Mouse (Mus musculus): ENCODE measurements around the gene Mapk6. TPM values are rescaled to one million over a fixed set of nuclear protein-coding genes. Genes with fewer than 3 reads are reported as not detected.
"Not testable (repeated sequence)": the region's sequence is repeated elsewhere in the genome, so short reads cannot be mapped to it uniquely, and the experiment has no call there.

Gene Mapk6
- polyA plus RNA-seq, 1 experiment from 2014 or later: 48.8 TPM

GRCm38 (mm10) chr9:75366191-75366590 lies 43.6 kb downstream of the Mapk6 start:
- Histone ChIP-seq H3K4me1 (no peaks in the 10 kb centered on the region), H3K36me3 (no peaks in the 10 kb centered on the region), H3K9me3 (no peaks in the 10 kb centered on the region), H3K4me2 (no peak overlapping the region), H3K27me3 (replicated peaks) (no peaks in the 10 kb centered on the region), H3K4me3 (replicated peaks) (no peak overlapping the region), H3K9ac (no peak overlapping the region), H3K27ac (no peak overlapping the region)
- WGBS: 62% methylated on average over 5 of the region's 5 CpGs
- ATAC-seq (ENCODE audit: insufficient read depth, low FRiP score, low read depth): no peak

DNA sequence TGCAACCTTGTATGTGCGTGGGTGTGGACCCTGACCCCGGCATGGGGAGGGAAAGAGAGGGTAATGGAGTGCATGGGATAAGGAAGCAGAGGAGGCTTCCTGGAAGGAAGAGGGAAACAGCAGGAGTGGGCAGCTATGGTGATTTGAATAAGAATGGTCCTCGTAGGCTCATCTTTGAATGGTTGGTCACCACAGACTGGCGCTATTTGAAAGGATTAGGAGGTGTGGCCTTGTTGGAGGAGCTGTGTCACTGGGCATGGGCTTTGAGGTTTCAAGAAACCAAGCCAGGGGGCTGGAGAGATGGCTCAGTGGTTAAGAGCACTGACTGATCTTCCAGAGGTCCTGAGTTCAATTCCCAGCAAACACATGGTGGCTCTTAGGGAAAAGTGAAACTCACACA lies 44.6 kb downstream of the Mapk6 start:
- H3K4me2 ChIP-seq: no peak overlapping the region
- 85% methylated on average over 4 of the region's 4 CpGs for WGBS
- ATAC-seq (ENCODE audit: insufficient read depth, low FRiP score, low read depth): no peak

DNA sequence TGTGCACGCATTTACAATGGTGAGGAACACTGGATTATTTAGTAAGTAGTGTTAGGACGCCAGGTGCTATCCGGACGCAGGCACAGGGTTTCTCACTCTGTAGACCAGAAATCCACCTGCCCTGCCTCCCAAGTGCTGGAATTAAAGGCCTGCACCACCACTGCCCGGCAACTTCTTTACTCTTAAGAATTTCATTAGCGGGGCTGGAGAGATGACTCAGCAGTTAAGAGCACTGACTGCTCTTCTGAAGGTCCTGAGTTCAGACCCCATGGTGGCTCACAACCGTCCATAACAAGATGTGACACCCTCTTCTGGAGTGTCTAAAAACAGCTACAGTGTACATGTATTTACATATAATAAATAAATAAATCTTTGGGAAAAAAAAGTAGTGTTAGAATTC lies 46.1 kb downstream of the Mapk6 start:
- not testable (repeated sequence) for H3K27ac ChIP-seq; ATAC-seq (ENCODE audit: insufficient read depth, low FRiP score, low read depth)
- WGBS: 60% methylated on average over 7 of the region's 7 CpGs

More for the DNA sequence above, 44.6 kb downstream of the Mapk6 start:
- Histone ChIP-seq H3K9ac (no peak overlapping the region), H3K27ac (no peak overlapping the region), H3K36me3 (no peaks in the 10 kb centered on the region), H3K4me3 (replicated peaks) (no peak overlapping the region), H3K9me3 (no peaks in the 10 kb centered on the region), H3K4me1 (no peaks in the 10 kb centered on the region), H3K27me3 (replicated peaks) (no peaks in the 10 kb centered on the region)

DNA sequence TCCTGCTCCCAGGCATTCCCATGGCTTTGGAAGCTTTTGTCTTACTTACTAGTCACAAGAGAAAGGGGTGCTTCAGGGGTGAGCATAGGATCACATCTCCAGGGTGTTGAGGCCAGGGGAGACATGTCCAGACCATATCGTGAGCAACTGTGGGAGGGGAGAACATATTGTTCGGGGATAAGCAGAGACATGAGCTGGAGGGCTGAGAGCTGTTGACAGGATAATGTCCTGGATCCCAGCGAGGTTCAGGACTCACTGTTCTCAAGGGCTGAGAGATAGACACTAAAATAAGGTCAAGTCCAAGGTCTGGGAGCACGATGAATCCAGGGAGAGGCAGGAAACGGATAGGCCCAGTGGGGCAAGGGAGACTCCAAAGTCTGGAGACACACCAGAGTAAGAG lies 46.8 kb downstream of the Mapk6 start:
- Histone ChIP-seq H3K27ac (no peak overlapping the region), H3K9ac (no peak overlapping the region), H3K4me2 (no peak overlapping the region), H3K9me3 (no peaks in the 10 kb centered on the region), H3K4me3 (replicated peaks) (no peak overlapping the region), H3K4me1 (no peaks in the 10 kb centered on the region), H3K27me3 (replicated peaks) (no peaks in the 10 kb centered on the region), H3K36me3 (no peaks in the 10 kb centered on the region)
- WGBS: 64% methylated on average over 5 of the region's 5 CpGs
- no peak for ATAC-seq (ENCODE audit: insufficient read depth, low FRiP score, low read depth)

More for the DNA sequence above, 46.1 kb downstream of the Mapk6 start:
- H3K36me3 ChIP-seq; H3K27me3 ChIP-seq (replicated peaks); H3K4me2 ChIP-seq; H3K4me3 ChIP-seq (replicated peaks); H3K4me1 ChIP-seq; H3K9me3 ChIP-seq; H3K9ac ChIP-seq: not testable (repeated sequence)

DNA sequence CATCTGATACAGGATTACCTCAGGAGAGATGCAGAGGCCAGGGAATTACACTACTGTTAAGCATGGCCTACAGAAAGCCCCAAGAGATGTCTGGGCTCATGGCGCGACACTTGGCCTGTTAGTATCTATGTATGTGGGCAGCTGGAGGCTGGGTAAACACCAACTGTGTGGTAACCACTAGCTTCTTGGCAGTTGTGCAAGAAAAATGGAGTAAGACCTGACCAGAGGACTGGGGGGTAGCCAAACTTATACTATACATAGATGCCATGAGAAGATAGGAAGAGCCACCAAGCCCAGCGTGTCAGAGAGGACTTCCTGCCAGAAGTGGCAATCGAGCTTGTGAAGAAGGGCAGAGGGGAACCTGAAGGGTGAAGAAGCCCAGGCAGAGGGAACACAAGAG lies 47.6 kb downstream of the Mapk6 start:
- H3K4me1 ChIP-seq: no peaks in the 10 kb centered on the region
- 82% methylated on average over 4 of the region's 4 CpGs for WGBS
- H3K4me3 ChIP-seq (replicated peaks): no peak overlapping the region
- no peak for ATAC-seq (ENCODE audit: insufficient read depth, low FRiP score, low read depth)
- H3K9ac ChIP-seq: no peak overlapping the region
- no peaks in the 10 kb centered on the region for H3K27me3 ChIP-seq (replicated peaks)
- H3K4me2 ChIP-seq: no peak overlapping the region
- H3K36me3 ChIP-seq: no peaks in the 10 kb centered on the region
- H3K27ac ChIP-seq: no peak overlapping the region
- H3K9me3 ChIP-seq: no peaks in the 10 kb centered on the region

GRCm38 (mm10) chr9:75361699-75362098 lies 48.1 kb downstream of the Mapk6 start:
- H3K9me3 ChIP-seq: no peaks in the 10 kb centered on the region
- WGBS: 25% methylated on average over 5 of the region's 5 CpGs
- ATAC-seq (ENCODE audit: insufficient read depth, low FRiP score, low read depth): no peak
- H3K9ac ChIP-seq: no peak overlapping the region
- H3K4me2 ChIP-seq: no peak overlapping the region
- no peak overlapping the region for H3K4me3 ChIP-seq (replicated peaks)
- H3K27me3 ChIP-seq (replicated peaks): no peaks in the 10 kb centered on the region
- H3K36me3 ChIP-seq: no peaks in the 10 kb centered on the region
- H3K4me1 ChIP-seq: no peaks in the 10 kb centered on the region
- H3K27ac ChIP-seq: no peak overlapping the region

DNA sequence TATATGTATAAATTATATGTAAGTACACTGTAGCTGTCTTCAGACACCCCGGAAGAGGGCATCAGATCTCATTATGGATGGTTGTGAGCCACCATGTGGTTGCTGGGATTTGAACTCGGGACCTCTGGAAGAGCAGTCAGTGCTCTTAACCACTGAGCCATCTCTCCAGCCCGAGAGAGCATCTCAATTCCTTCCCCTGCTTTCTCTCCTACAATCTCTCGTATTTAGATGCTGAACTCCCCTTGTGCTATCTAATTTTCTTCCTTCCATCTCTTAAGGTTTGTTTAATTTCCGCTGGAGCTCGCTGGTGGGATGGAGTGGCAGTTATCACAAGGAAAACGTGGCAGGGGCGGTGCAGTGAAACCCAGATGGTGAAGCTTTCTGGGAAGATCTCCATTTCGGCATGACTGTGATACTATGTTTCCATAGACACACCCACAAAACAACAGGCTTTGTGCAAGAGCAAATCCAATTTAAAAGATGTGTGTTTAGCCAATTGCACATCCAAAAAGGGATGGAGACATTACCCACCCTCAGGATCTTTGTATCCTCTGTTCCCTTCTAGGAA lies 52.6 kb downstream of the Mapk6 start:
- no peak overlapping the region for H3K4me3 ChIP-seq (replicated peaks)
- H3K9ac ChIP-seq: no peak overlapping the region
- H3K9me3 ChIP-seq: no peaks in the 10 kb centered on the region
- no peaks in the 10 kb centered on the region for H3K27me3 ChIP-seq (replicated peaks)
- no peak overlapping the region for H3K27ac ChIP-seq
- no peak for ATAC-seq (ENCODE audit: insufficient read depth, low FRiP score, low read depth)
- no peaks in the 10 kb centered on the region for H3K36me3 ChIP-seq
- no peak overlapping the region for H3K4me2 ChIP-seq
- no peaks in the 10 kb centered on the region for H3K4me1 ChIP-seq
- WGBS: 74% methylated on average over 9 of the region's 9 CpGs

DNA sequence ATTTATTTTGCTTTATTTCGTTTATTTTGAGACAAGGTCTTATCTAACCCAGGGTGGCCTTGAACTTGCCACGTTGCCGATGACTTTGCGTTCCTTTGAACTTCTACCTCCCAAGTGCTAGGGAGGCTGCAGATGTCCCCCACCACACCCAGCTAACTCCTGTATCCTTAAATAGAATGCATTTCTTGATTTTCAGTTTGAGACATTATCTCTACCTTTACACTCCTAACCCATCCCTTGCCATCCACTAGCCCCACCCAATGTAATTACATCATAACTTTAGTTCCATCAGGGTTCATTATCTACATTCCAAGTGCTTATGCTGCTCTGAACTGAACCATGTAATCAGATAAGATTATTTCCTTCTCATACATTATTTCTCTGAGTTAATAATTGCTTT lies 54.0 kb downstream of the Mapk6 start:
- no peaks in the 10 kb centered on the region for H3K4me1 ChIP-seq

GRCm38 (mm10) chr9:75353094-75353493 lies 56.7 kb downstream of the Mapk6 start:
- peak; percentile 50 for ATAC-seq (ENCODE audit: insufficient read depth, low FRiP score, low read depth)
- 68% methylated on average over 8 of the region's 8 CpGs for WGBS
- no peak overlapping the region for H3K4me2 ChIP-seq
- no peak overlapping the region for H3K9ac ChIP-seq
- no peaks in the 10 kb centered on the region for H3K4me1 ChIP-seq
- H3K27me3 ChIP-seq (replicated peaks): no peaks in the 10 kb centered on the region
- peak overlapping the region; percentile 59; the same call in 1 of the 2 replicates for H3K27ac ChIP-seq
- H3K36me3 ChIP-seq: no peaks in the 10 kb centered on the region
- H3K4me3 ChIP-seq (replicated peaks): no peak overlapping the region
- H3K9me3 ChIP-seq: no peaks in the 10 kb centered on the region

More for the DNA sequence above, 54.0 kb downstream of the Mapk6 start:
- Histone ChIP-seq H3K4me3 (replicated peaks) (no peak overlapping the region), H3K36me3 (no peaks in the 10 kb centered on the region), H3K4me2 (no peak overlapping the region), H3K27me3 (replicated peaks) (no peaks in the 10 kb centered on the region), H3K9ac (no peak overlapping the region), H3K27ac (no peak overlapping the region), H3K9me3 (no peaks in the 10 kb centered on the region)
- WGBS: 80% methylated on average over 4 of the region's 4 CpGs
- no peak for ATAC-seq (ENCODE audit: insufficient read depth, low FRiP score, low read depth)

GRCm38 (mm10) chr9:75348641-75349040 lies 61.2 kb downstream of the Mapk6 start:
- Histone ChIP-seq H3K4me1 (no peaks in the 10 kb centered on the region), H3K4me2 (no peak overlapping the region), H3K4me3 (replicated peaks) (no peak overlapping the region), H3K36me3 (peaks cover 4% of the 10 kb centered on the region; the same call in 1 of the 2 replicates), H3K9ac (no peak overlapping the region), H3K27ac (no peak overlapping the region), H3K9me3 (no peaks in the 10 kb centered on the region), H3K27me3 (replicated peaks) (no peaks in the 10 kb centered on the region)
- no peak for ATAC-seq (ENCODE audit: insufficient read depth, low FRiP score, low read depth)
- WGBS: 86% methylated on average over 3 of the region's 3 CpGs

DNA sequence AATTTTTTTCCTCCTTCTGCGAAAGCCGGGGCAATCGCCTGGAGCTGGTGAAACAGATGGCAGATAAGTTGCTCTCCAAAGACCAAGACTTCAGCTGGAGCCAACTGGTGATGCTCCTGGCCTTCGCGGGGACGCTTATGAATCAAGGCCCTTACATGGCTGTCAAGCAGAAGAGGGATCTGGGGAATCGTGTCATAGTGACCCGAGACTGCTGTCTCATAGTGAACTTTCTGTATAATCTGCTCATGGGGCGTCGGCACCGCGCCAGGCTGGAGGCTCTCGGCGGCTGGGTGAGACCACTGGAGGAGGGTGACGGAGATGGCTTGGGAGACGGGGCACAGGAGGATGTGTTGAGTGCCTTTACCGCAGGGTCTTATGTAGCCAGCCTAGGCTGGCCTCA lies 61.7 kb downstream of the Mapk6 start:
- 91% methylated on average over 17 of the region's 17 CpGs for WGBS

GRCm38 (mm10) chr9:75347458-75347857 lies 62.3 kb downstream of the Mapk6 start, which contains the start of gene Bcl2l10:
TSS of gene Bcl2l10 (plus strand) at chr9:75347758.
- ATAC-seq (ENCODE audit: insufficient read depth, low FRiP score, low read depth): no peak
- Histone ChIP-seq H3K9me3 (no peaks in the 10 kb centered on the region), H3K4me2 (no peak within 1 kb of the TSS), H3K27ac (no peak within 1 kb of the TSS), H3K36me3 (peaks cover 4% of the 10 kb centered on the region), H3K4me3 (replicated peaks) (no peak within 1 kb of the TSS), H3K9ac (no peak within 1 kb of the TSS), H3K27me3 (replicated peaks) (no peaks in the 10 kb centered on the region), H3K4me1 (no peaks in the 10 kb centered on the region)
- 89% methylated on average over 5 of the region's 5 CpGs for WGBS

More for the DNA sequence above, 61.7 kb downstream of the Mapk6 start:
- no peaks in the 10 kb centered on the region for H3K27me3 ChIP-seq (replicated peaks)
- no peak overlapping the region for H3K9ac ChIP-seq
- no peak overlapping the region for H3K27ac ChIP-seq
- no peak overlapping the region for H3K4me3 ChIP-seq (replicated peaks)
- H3K36me3 ChIP-seq: peaks cover 4% of the 10 kb centered on the region; the same call in 1 of the 2 replicates
- no peaks in the 10 kb centered on the region for H3K9me3 ChIP-seq
- ATAC-seq (ENCODE audit: insufficient read depth, low FRiP score, low read depth): no peak
- H3K4me1 ChIP-seq: no peaks in the 10 kb centered on the region
- H3K4me2 ChIP-seq: no peak overlapping the region

- no peak overlapping the region for H3K4me2 ChIP-seq
- no peaks in the 10 kb centered on the region for H3K9me3 ChIP-seq
- WGBS: 82% methylated on average over 4 of the region's 4 CpGs
- H3K27ac ChIP-seq: no peak overlapping the region
- H3K36me3 ChIP-seq: peaks cover 13% of the 10 kb centered on the region
- H3K4me1 ChIP-seq: no peaks in the 10 kb centered on the region
- no peak for ATAC-seq (ENCODE audit: insufficient read depth, low FRiP score, low read depth)
- no peak overlapping the region for H3K9ac ChIP-seq
- H3K4me3 ChIP-seq (replicated peaks): no peak overlapping the region
- H3K27me3 ChIP-seq (replicated peaks): no peaks in the 10 kb centered on the region
Measured at GRCm38 (mm10) chr9:75342433-75342832, 67.4 kb downstream of the Mapk6 start.
